Mouse (Mus musculus) C2C12 (cell line): ENCODE measurements around the gene D1Pas1. TPM values are rescaled to one million over a fixed set of nuclear protein-coding genes. Genes with fewer than 3 reads are reported as not detected.

Experiments used
- H3K27me3 ChIP-seq: one replicate; pipeline ENCODE4 v1.6.1; 2011; ENCODE audit not compliant: control insufficient read depth, insufficient read depth, insufficient read length
- H3K36me3 ChIP-seq: one replicate; pipeline ENCODE4 v1.6.1; 2011; ENCODE audit not compliant: control insufficient read depth, insufficient read depth
- H3K4me3 ChIP-seq: one replicate; pipeline ENCODE4 v1.5.1; 2011; ENCODE audit warnings: mild to moderate bottlenecking, control low read depth; ENCODE audit not compliant: poor library complexity, insufficient read depth, severe bottlenecking
- H3K79me2 ChIP-seq: one replicate; pipeline ENCODE4 v1.6.1; 2011; ENCODE audit not compliant: control insufficient read depth, insufficient read depth
- H3K79me3 ChIP-seq: one replicate; pipeline ENCODE4 v1.6.1; 2011; ENCODE audit warnings: low read depth, control low read depth
- H3ac ChIP-seq: one replicate; pipeline ENCODE3; 2011; ENCODE audit warnings: low read depth; ENCODE audit not compliant: control insufficient read depth, insufficient read length
- CEBPB ChIP-seq: IDR thresholded peaks from one replicate; pipeline ENCODE4 v1.6.1; 2011; ENCODE audit warnings: low read depth, mild to moderate bottlenecking, control low read depth, moderate library complexity
- CTCF ChIP-seq: IDR thresholded peaks from one replicate; pipeline ENCODE4 v1.5.1; 2011; ENCODE audit not compliant: control insufficient read depth, insufficient read depth, insufficient read length
- FOSL1 ChIP-seq: IDR thresholded peaks from one replicate; pipeline ENCODE4 v1.8.0; 2011; ENCODE audit warnings: mild to moderate bottlenecking, low read length; ENCODE audit not compliant: poor library complexity, insufficient read depth, severe bottlenecking
- MAX ChIP-seq: IDR thresholded peaks from one replicate; pipeline ENCODE4 v1.6.1; 2011; ENCODE audit warnings: mild to moderate bottlenecking, control low read depth
- MYOD1 ChIP-seq: IDR thresholded peaks from one replicate; pipeline ENCODE4 v1.6.1; 2011; ENCODE audit warnings: low read depth; ENCODE audit not compliant: control insufficient read depth, insufficient read length
- MYOG ChIP-seq: IDR thresholded peaks from one replicate; pipeline ENCODE4 v1.6.1; 2011; ENCODE audit not compliant: control insufficient read depth, insufficient read length; ENCODE audit errors: extremely low read depth
- USF1 ChIP-seq: IDR thresholded peaks from one replicate; pipeline ENCODE4 v1.6.1; 2011; ENCODE audit warnings: low read depth, mild to moderate bottlenecking, control low read depth, moderate library complexity
- polyA plus RNA-seq: library from polyadenylated mRNA; unstranded; fragments of >200 nt; fragmentation: generic; extraction: Trizol; gene quantifications from one replicate; pipeline ENCODE4 v1.2.1, GENCODE M21; 2012; ENCODE audit warnings: missing spikeins

Gene D1Pas1
- polyA plus RNA-seq, 1 experiment = not detected

DNA sequence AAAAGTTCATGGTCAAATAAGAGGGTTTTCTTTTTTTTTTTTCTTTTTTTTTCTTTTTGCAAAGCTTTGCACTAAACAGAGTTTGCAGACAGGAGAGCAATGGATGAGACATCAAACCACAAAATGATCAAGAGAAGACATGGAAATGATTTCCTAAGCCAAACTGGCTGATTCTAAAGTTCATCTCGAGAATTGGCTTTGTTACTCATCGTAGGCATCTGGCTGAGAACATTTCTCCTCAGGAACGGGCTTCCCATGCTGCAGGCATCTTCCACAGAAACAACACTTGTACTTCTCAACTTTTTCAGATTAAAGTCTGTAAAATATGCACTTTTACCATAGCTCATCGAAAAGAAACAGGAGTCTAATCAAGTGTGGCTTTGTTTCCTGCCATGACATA is 21.6 kb downstream of the D1Pas1 start:
- H3K36me3 ChIP-seq = no peaks in the 10 kb centered on the region
- no peaks in the 10 kb centered on the region for H3K79me2 ChIP-seq
- no peak overlapping the region for H3ac ChIP-seq
- H3K4me3 ChIP-seq = no peak overlapping the region
- TF ChIP-seq FOSL1 = no peak
- no peak for TF ChIP-seq MYOD1
- no peak for TF ChIP-seq MAX
- no peak for TF ChIP-seq CTCF
- no peaks in the 10 kb centered on the region for H3K27me3 ChIP-seq
- no peaks in the 10 kb centered on the region for H3K79me3 ChIP-seq

GRCm38 (mm10) chr1:186991473-186991872 is 24.3 kb downstream of the D1Pas1 start:
- no peaks in the 10 kb centered on the region for H3K27me3 ChIP-seq

DNA sequence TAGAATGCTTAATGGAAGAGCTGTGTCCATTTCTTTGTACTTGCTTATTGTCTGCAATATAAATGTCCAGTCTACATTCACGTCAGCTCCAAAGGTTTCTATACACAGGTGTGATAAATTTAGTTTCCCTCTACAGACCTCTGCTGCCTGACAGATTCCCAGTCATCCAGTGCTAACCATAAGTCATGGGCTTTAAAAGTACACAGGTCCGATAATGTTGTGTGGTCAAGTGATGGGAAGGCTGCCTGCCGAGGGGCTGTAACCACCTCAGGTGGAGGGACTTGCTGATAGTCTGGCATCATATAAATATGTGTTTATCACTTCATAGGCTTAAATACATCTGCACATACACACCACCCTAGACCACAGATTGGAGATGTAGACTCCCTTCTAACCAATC is 24.9 kb downstream of the D1Pas1 start:
- H3K27me3 ChIP-seq = no peaks in the 10 kb centered on the region

More at GRCm38 (mm10) chr1:186991473-186991872, 24.3 kb downstream of the D1Pas1 start:
- Histone ChIP-seq H3K4me3 (no peak overlapping the region), H3K79me2 (no peaks in the 10 kb centered on the region), H3K79me3 (no peaks in the 10 kb centered on the region), H3ac (no peak overlapping the region), H3K36me3 (no peaks in the 10 kb centered on the region)
- no peak for TF ChIP-seq FOSL1
- TF ChIP-seq MAX = no peak
- no peak for TF ChIP-seq MYOG
- TF ChIP-seq CEBPB = no peak
- no peak for TF ChIP-seq CTCF
- no peak for TF ChIP-seq USF1
- TF ChIP-seq MYOD1 = no peak

GRCm38 (mm10) chr1:186997596-186998304 is 30.5 kb downstream of the D1Pas1 start:
- Histone ChIP-seq H3ac (no peak overlapping the region), H3K79me2 (no peaks in the 10 kb centered on the region), H3K79me3 (no peaks in the 10 kb centered on the region), H3K27me3 (no peaks in the 10 kb centered on the region), H3K36me3 (no peaks in the 10 kb centered on the region), H3K4me3 (no peak overlapping the region)
- TF ChIP-seq MYOG = no peak
- no peak for TF ChIP-seq CEBPB
- no peak for TF ChIP-seq MYOD1
- no peak for TF ChIP-seq FOSL1
- no peak for TF ChIP-seq CTCF
- TF ChIP-seq MAX = no peak

More for the DNA sequence above, 24.9 kb downstream of the D1Pas1 start:
- H3K79me3 ChIP-seq = no peaks in the 10 kb centered on the region
- no peaks in the 10 kb centered on the region for H3K79me2 ChIP-seq
- TF ChIP-seq MYOD1 = no peak
- TF ChIP-seq FOSL1 = no peak
- TF ChIP-seq CEBPB = no peak
- TF ChIP-seq MYOG = no peak
- TF ChIP-seq CTCF = no peak
- TF ChIP-seq MAX = no peak
- TF ChIP-seq USF1 = no peak
- no peaks in the 10 kb centered on the region for H3K36me3 ChIP-seq
- no peak overlapping the region for H3K4me3 ChIP-seq
- no peak overlapping the region for H3ac ChIP-seq

- no peak for TF ChIP-seq MAX
- TF ChIP-seq CTCF = no peak
- no peak for TF ChIP-seq CEBPB
- no peak for TF ChIP-seq USF1
- TF ChIP-seq FOSL1 = no peak
- Histone ChIP-seq H3K4me3 (no peak overlapping the region), H3K27me3 (no peaks in the 10 kb centered on the region), H3K79me2 (no peaks in the 10 kb centered on the region), H3K79me3 (no peaks in the 10 kb centered on the region), H3K36me3 (no peaks in the 10 kb centered on the region), H3ac (no peak overlapping the region)
These were observed 36.2 kb downstream of the D1Pas1 start for GRCm38 (mm10) chr1:187003441-187003861.

- Histone ChIP-seq H3K36me3 (no peaks in the 10 kb centered on the region), H3K27me3 (no peaks in the 10 kb centered on the region), H3K79me3 (no peaks in the 10 kb centered on the region), H3K4me3 (no peak overlapping the region), H3ac (no peak overlapping the region), H3K79me2 (no peaks in the 10 kb centered on the region)
- no peak for TF ChIP-seq MAX
These were observed 37.1 kb downstream of the D1Pas1 start for GRCm38 (mm10) chr1:187004306-187004705.
